Mouse (Mus musculus) limb, embryonic 11.5 days (tissue): Measurements from ENCODE around the gene Sppl2b. TPM values are rescaled to one million over a fixed set of nuclear protein-coding genes. Genes with fewer than 3 reads are reported as not detected.

Source experiments
- microRNA counts: library from miRNA; unstranded; fragments of <30 nt; microRNA quantifications from one replicate; lab custom pipeline; 2016
- microRNA-seq: library from miRNA; unstranded; fragments of <30 nt; microRNA quantifications from one replicate; pipeline ENCODE4, GENCODE M21; 2016
- polyA plus RNA-seq: library from polyadenylated mRNA; unstranded; fragments of >200 nt; fragmentation: Nextera tagmentation; extraction: Ambion mirVana; gene quantifications from 2 replicates; pipeline ENCODE4 v1.2.1, GENCODE M21; 2014

Sppl2b gene
- polyA plus RNA-seq, 1 experiment from 2014 or later = 26.8 TPM

MicroRNAs within 50 kb of the gene (microRNA counts, 519-probe panel; counts per million panel counts)
- not detected for microRNA mmu-miR-1982 (lab: Ali Mortazavi, UCI)

Small RNA genes lying within 50 kb of the gene (microRNA-seq; reads per million reads assigned to microRNA genes)
- gene Mir1982 = 4.0 reads per million, percentile 6 among the genes with 10 or more reads in this experiment

Other genes starting within 250 kb of the Sppl2b start
- gene Gm49322, start 249.3 kb upstream of the Sppl2b start, polyA plus RNA-seq = 2.1 and 2.6 TPM in 2 replicates
- gene Csnk1g2, start 232.4 kb upstream of the Sppl2b start, polyA plus RNA-seq = 126 and 152 TPM in 2 replicates
- 67.4 and 67.9 TPM in 2 replicates for gene Btbd2, start 198.2 kb upstream of the Sppl2b start, polyA plus RNA-seq
- 95.3 and 98.5 TPM in 2 replicates for gene Mknk2, start 177.2 kb upstream of the Sppl2b start, polyA plus RNA-seq
- 44.0 and 48.6 TPM in 2 replicates for gene Mob3a, start 153.3 kb upstream of the Sppl2b start, polyA plus RNA-seq
- gene Izumo4, start 153.1 kb upstream of the Sppl2b start, polyA plus RNA-seq = 4.8 and 5.0 TPM in 2 replicates
- gene Ap3d1, start 113.0 kb upstream of the Sppl2b start, polyA plus RNA-seq = 67.8 and 68.5 TPM in 2 replicates
- gene Dot1l, start 100.1 kb upstream of the Sppl2b start, polyA plus RNA-seq = 23.0 and 27.8 TPM in 2 replicates
- 122 and 130 TPM in 2 replicates for gene Sf3a2, start 57.1 kb upstream of the Sppl2b start, polyA plus RNA-seq
- 141 and 145 TPM in 2 replicates for gene Plekhj1, start 56.6 kb upstream of the Sppl2b start, polyA plus RNA-seq
- gene Amh, start 50.0 kb upstream of the Sppl2b start, polyA plus RNA-seq = not detected in 2 replicates
- gene Jsrp1, start 41.8 kb upstream of the Sppl2b start, polyA plus RNA-seq = 0.40 and 0.96 TPM in 2 replicates
- gene Oaz1, start 28.6 kb upstream of the Sppl2b start, polyA plus RNA-seq = 2,003 and 2,108 TPM in 2 replicates
- gene Lingo3, start 11.2 kb upstream of the Sppl2b start, polyA plus RNA-seq = 0.33 and 0.36 TPM in 2 replicates
- gene Lsm7, start 66 bp upstream of the Sppl2b start, polyA plus RNA-seq = 375 and 398 TPM in 2 replicates
- not detected in 2 replicates for gene Tmprss9, start 16.6 kb downstream of the Sppl2b start, polyA plus RNA-seq
- 336 and 355 TPM in 2 replicates for gene Timm13, start 45.7 kb downstream of the Sppl2b start, polyA plus RNA-seq
- gene Lmnb2, start 63.0 kb downstream of the Sppl2b start, polyA plus RNA-seq = 23.3 and 26.7 TPM in 2 replicates
- 10.9 and 12.3 TPM in 2 replicates for gene Gadd45b, start 74.8 kb downstream of the Sppl2b start, polyA plus RNA-seq
- gene Gng7, start 159.7 kb downstream of the Sppl2b start, polyA plus RNA-seq = 4.6 and 4.8 TPM in 2 replicates
- 0.07 and 0.16 TPM in 2 replicates for gene Diras1, start 170.4 kb downstream of the Sppl2b start, polyA plus RNA-seq
- 7.8 and 7.9 TPM in 2 replicates for gene Slc39a3, start 182.2 kb downstream of the Sppl2b start, polyA plus RNA-seq
- gene Sgta, start 204.9 kb downstream of the Sppl2b start, polyA plus RNA-seq = 219 and 221 TPM in 2 replicates
- gene Thop1, start 214.8 kb downstream of the Sppl2b start, polyA plus RNA-seq = 64.0 and 73.5 TPM in 2 replicates
- 0.27 and 0.28 TPM in 2 replicates for gene Creb3l3, start 243.6 kb downstream of the Sppl2b start, polyA plus RNA-seq